Comparison of ENCODE assay signal across 8 mouse cellular contexts in genomic region chr6:100834489-100835160, GRCm38 (mm10). TPM values are rescaled to one million over a fixed set of nuclear protein-coding genes. Genes with fewer than 3 reads are reported as not detected.
A peak's percentile ranks its signal among the peaks of the same experiment; 100 is the strongest.
DNase-seq lines count a peak whose midpoint lies in the region; ATAC-seq and TF ChIP-seq lines count a peak whose summit lies in the region.

No protein-coding gene starts in this region.

- no peaks in the 10 kb centered on the region for H3K27me3 ChIP-seq in C2C12 (ENCODE audit: control insufficient read depth, insufficient read depth, insufficient read length)
- H3K27me3 ChIP-seq in forebrain, embryonic 13.5 days = no peaks in the 10 kb centered on the region
- no peaks in the 10 kb centered on the region for H3K27me3 ChIP-seq in liver, embryonic 13.5 days

- peaks cover 40% of the 10 kb centered on the region for H3K4me1 ChIP-seq in forebrain, embryonic 13.5 days
- H3K4me1 ChIP-seq in liver, embryonic 13.5 days (replicated peaks) = peaks cover 43% of the 10 kb centered on the region

- H3K36me3 ChIP-seq in C2C12 (ENCODE audit: control insufficient read depth, insufficient read depth) = peaks cover 49% of the 10 kb centered on the region
- H3K36me3 ChIP-seq in forebrain, embryonic 13.5 days (ENCODE audit: poor library complexity, severe bottlenecking) = peaks cover 42% of the 10 kb centered on the region
- peaks cover 44% of the 10 kb centered on the region for H3K36me3 ChIP-seq in liver, embryonic 13.5 days

- TF ChIP-seq CTCF in C2C12 (IDR thresholded peaks at IDR 0.05; ENCODE audit: control insufficient read depth, insufficient read depth, insufficient read length) = no peak

- H3K9ac ChIP-seq in forebrain, embryonic 13.5 days = peak overlapping the region; percentile 85
- H3K9ac ChIP-seq in liver, embryonic 13.5 days = peak overlapping the region; percentile 92

- DNase-seq in cerebellum, adult 8-10 months = peak; percentile 16
- DNase-seq in cerebellum, adult 18-20 months = no peak
- DNase-seq in liver, embryonic 13.5 days = no peak
- no peak for DNase-seq in layer of hippocampus, postnatal 36 days
- DNase-seq in frontal cortex, postnatal 10 days (ENCODE audit: low spot score in 2 of 2) = no peak
- no peak for DNase-seq in embryo, embryonic 10 days (ENCODE audit: low spot score)

- peaks cover 57% of the 10 kb centered on the region for H3K79me3 ChIP-seq in C2C12 (ENCODE audit: low read depth)

- peak overlapping the region; percentile 90; the same call in 1 of the 2 replicates for H3K27ac ChIP-seq in forebrain, embryonic 13.5 days
- H3K27ac ChIP-seq in liver, embryonic 13.5 days = no peak overlapping the region

- ATAC-seq in forebrain, embryonic 13.5 days = no peak
- ATAC-seq in liver, embryonic 13.5 days (ENCODE audit: low read depth) = no peak

- WGBS in forebrain, embryonic 13.5 days = 37% methylated on average over 9 of the region's 9 CpGs
- WGBS in liver, embryonic 13.5 days (ENCODE audit: insufficient replicate concordance) = 24% methylated on average over 9 of the region's 9 CpGs

- H3K4me2 ChIP-seq in forebrain, embryonic 13.5 days = peak overlapping the region; percentile 68
- peak overlapping the region; percentile 75 for H3K4me2 ChIP-seq in liver, embryonic 13.5 days

- peak overlapping the region; percentile 77 for H3K4me3 ChIP-seq in C2C12 (ENCODE audit: insufficient read depth, poor library complexity, severe bottlenecking)
- H3K4me3 ChIP-seq in forebrain, embryonic 13.5 days = peak overlapping the region; percentile 87
- peak overlapping the region; percentile 94 for H3K4me3 ChIP-seq in liver, embryonic 13.5 days (replicated peaks)

- H3K79me2 ChIP-seq in C2C12 (ENCODE audit: control insufficient read depth, insufficient read depth) = peaks cover 58% of the 10 kb centered on the region

- H3ac ChIP-seq in C2C12 (ENCODE audit: control insufficient read depth, insufficient read length, low read depth) = peak overlapping the region; percentile 54

- H3K9me3 ChIP-seq in forebrain, embryonic 13.5 days (replicated peaks) = no peaks in the 10 kb centered on the region
- H3K9me3 ChIP-seq in liver, embryonic 13.5 days (replicated peaks) = no peaks in the 10 kb centered on the region

TF ChIP-seq in C2C12, 6 proteins besides CTCF, POLR2A, EP300 and RAD21:
- TF ChIP-seq CEBPB (IDR thresholded peaks at IDR 0.05; ENCODE audit: low read depth) (no peak), MYOD1 (IDR thresholded peaks at IDR 0.05; ENCODE audit: control insufficient read depth, insufficient read length, low read depth) (no peak), MAX (IDR thresholded peaks at IDR 0.05) (no peak), USF1 (IDR thresholded peaks at IDR 0.05; ENCODE audit: low read depth) (no peak), FOSL1 (IDR thresholded peaks at IDR 0.05; ENCODE audit: insufficient read depth, low read length, poor library complexity, severe bottlenecking) (no peak), MYOG (IDR thresholded peaks at IDR 0.05; ENCODE audit: control insufficient read depth, extremely low read depth, insufficient read length) (no peak)

RNA-seq across cellular contexts. Expression of gene Ppp4r2, which starts 1.2 kb away (rescaled TPM):
- polyA plus RNA-seq in C2C12 (2012; fragmentation: generic; extraction: Trizol) = 20.9 TPM
- polyA plus RNA-seq in forebrain, embryonic 13.5 days (2015; fragmentation: Nextera tagmentation; extraction: Ambion mirVana) = 26.9 and 27.4 TPM in 2 replicates
- 10.6 and 11.0 TPM in 2 replicates for polyA plus RNA-seq in liver, embryonic 13.5 days (2015; fragmentation: Nextera tagmentation; extraction: Ambion mirVana)
- total RNA-seq in layer of hippocampus, postnatal 36 days (2021) = 10 to 100 TPM; 77.7 to 85.4 TPM
